Mouse (Mus musculus) cortical plate, adult 2 months (tissue): ENCODE data around the gene Zbtb16.

ENCODE experiments used
- CTCF ChIP-seq: fragments of 200-500 bp; IDR thresholded peaks from 2 replicates; pipeline ENCODE4 v1.5.1; 2011; ENCODE audit warnings: mild to moderate bottlenecking, control low read depth, low read length; ENCODE audit not compliant: insufficient read depth; ENCODE audit errors: extremely low read depth
- POLR2A ChIP-seq: fragments of 200-500 bp; IDR thresholded peaks from 2 replicates; pipeline ENCODE4 v1.6.1; 2011; ENCODE audit warnings: mild to moderate bottlenecking, low read length, control low read depth; ENCODE audit not compliant: insufficient read depth; ENCODE audit errors: extremely low read depth

DNA sequence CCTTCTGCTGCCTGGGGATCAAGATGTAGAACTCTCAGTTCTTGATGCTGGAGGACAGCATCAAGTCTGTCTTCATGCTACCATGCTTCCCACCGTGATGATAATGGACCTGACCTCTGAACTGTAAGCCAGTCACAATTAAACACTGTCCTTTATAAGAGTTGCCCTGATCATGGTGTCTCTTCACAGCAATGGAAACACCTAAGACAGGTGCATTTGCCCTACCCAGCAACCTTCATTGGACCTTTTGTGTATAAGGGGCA lies 146.4 kb downstream of the Zbtb16 start:
- TF ChIP-seq POLR2A (no peak), CTCF (no peak)
